Mouse (Mus musculus): ENCODE data around the gene Prss16. TPM values are rescaled to one million over a fixed set of nuclear protein-coding genes. Genes with fewer than 3 reads are reported as not detected.

Gene Prss16
- polyA plus RNA-seq, 1 experiment from 2014 or later: 0.10 TPM

- H3K36me3 ChIP-seq (ENCODE audit: control insufficient read depth, insufficient read depth, low read length): no peaks in the 10 kb centered on the region
- H3K4me3 ChIP-seq (ENCODE audit: low read depth, low read length): peak overlapping the region; percentile 5; the same call in 1 of the 2 replicates
- H3K4me1 ChIP-seq (ENCODE audit: control insufficient read depth, insufficient read depth, low read length): no peaks in the 10 kb centered on the region
- H3K27me3 ChIP-seq (replicated peaks; ENCODE audit: control insufficient read depth, insufficient read depth, low read length): peaks cover 69% of the 10 kb centered on the region
- H3K9ac ChIP-seq (ENCODE audit: low read length): no peak overlapping the region
- WGBS: 16% methylated on average over 17 of the region's 17 CpGs
- ATAC-seq (no peak), DNase-seq (ENCODE audit: low spot score) (no peak)
- 0 out of 2 replicates have a peak, but pooled peaks cover 3% of the 10 kb centered on the region for H3K9me3 ChIP-seq (replicated peaks; ENCODE audit: control insufficient read depth, low read length)
- no peak overlapping the region for H3K27ac ChIP-seq (ENCODE audit: low read depth, low read length)
- peak overlapping the region; percentile 28; the same call in 1 of the 2 replicates for H3K4me2 ChIP-seq (ENCODE audit: low read length)
These were observed 4.9 kb upstream of the Prss16 start for GRCm38 (mm10) chr13:22014411-22014845.

- H3K9me3 ChIP-seq (replicated peaks; ENCODE audit: control insufficient read depth, low read length): 0 out of 2 replicates have a peak, but pooled peaks cover 3% of the 10 kb centered on the region
- no peak overlapping the region for H3K4me3 ChIP-seq (ENCODE audit: low read depth, low read length)
- H3K4me1 ChIP-seq (ENCODE audit: control insufficient read depth, insufficient read depth, low read length): no peaks in the 10 kb centered on the region
- no peak overlapping the region for H3K27ac ChIP-seq (ENCODE audit: low read depth, low read length)
- no peaks in the 10 kb centered on the region for H3K36me3 ChIP-seq (ENCODE audit: control insufficient read depth, insufficient read depth, low read length)
- ATAC-seq (no peak), DNase-seq (ENCODE audit: low spot score) (no peak)
- no peak overlapping the region for H3K9ac ChIP-seq (ENCODE audit: low read length)
- 19% methylated on average over 13 of the region's 13 CpGs for WGBS
- H3K27me3 ChIP-seq (replicated peaks; ENCODE audit: control insufficient read depth, insufficient read depth, low read length): peaks cover 69% of the 10 kb centered on the region
- no peak overlapping the region; the same call in 1 of the 2 replicates for H3K4me2 ChIP-seq (ENCODE audit: low read length)
These were observed 4.2 kb upstream of the Prss16 start for GRCm38 (mm10) chr13:22013716-22014115.

GRCm38 (mm10) chr13:22008707-22009106, 835 bp downstream of the Prss16 start:
- ATAC-seq (no peak), DNase-seq (ENCODE audit: low spot score) (no peak)
- no peaks in the 10 kb centered on the region for H3K36me3 ChIP-seq (ENCODE audit: control insufficient read depth, insufficient read depth, low read length)
- H3K9me3 ChIP-seq (replicated peaks; ENCODE audit: control insufficient read depth, low read length): no peaks in the 10 kb centered on the region
- H3K4me1 ChIP-seq (ENCODE audit: control insufficient read depth, insufficient read depth, low read length): peaks cover 8% of the 10 kb centered on the region
- WGBS: 80% methylated on average over 3 of the region's 3 CpGs
- peaks cover 85% of the 10 kb centered on the region for H3K27me3 ChIP-seq (replicated peaks; ENCODE audit: control insufficient read depth, insufficient read depth, low read length)
- no peak overlapping the region for H3K4me2 ChIP-seq (ENCODE audit: low read length)
- H3K4me3 ChIP-seq (ENCODE audit: low read depth, low read length): no peak overlapping the region
- no peak overlapping the region for H3K9ac ChIP-seq (ENCODE audit: low read length)
- H3K27ac ChIP-seq (ENCODE audit: low read depth, low read length): no peak overlapping the region

DNA sequence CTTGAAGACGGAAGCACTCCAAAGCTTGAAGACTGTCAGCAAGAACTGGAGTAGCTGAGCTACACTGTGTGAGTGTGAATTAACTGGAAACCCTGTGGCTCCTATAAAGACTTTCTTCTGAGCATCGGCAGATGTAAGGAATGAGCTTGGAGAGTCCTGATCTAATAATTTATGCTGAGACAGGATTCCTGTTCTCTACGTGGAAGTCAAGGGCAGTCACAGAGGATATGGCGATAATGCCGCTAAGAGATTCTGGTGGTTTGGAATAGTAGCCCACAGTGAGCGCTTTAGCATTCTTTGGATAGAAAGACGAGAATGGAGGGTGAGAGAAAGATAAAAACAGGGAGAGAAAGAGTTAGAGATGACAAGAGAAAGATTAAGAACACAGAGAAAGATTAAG, 1.7 kb downstream of the Prss16 start:
- Histone ChIP-seq H3K4me1 (ENCODE audit: control insufficient read depth, insufficient read depth, low read length) (peaks cover 8% of the 10 kb centered on the region), H3K27me3 (replicated peaks; ENCODE audit: control insufficient read depth, insufficient read depth, low read length) (peaks cover 90% of the 10 kb centered on the region), H3K27ac (ENCODE audit: low read depth, low read length) (no peak overlapping the region), H3K9me3 (replicated peaks; ENCODE audit: control insufficient read depth, low read length) (no peaks in the 10 kb centered on the region), H3K36me3 (ENCODE audit: control insufficient read depth, insufficient read depth, low read length) (no peaks in the 10 kb centered on the region), H3K9ac (ENCODE audit: low read length) (no peak overlapping the region), H3K4me2 (ENCODE audit: low read length) (no peak overlapping the region), H3K4me3 (ENCODE audit: low read depth, low read length) (no peak overlapping the region)
- 61% methylated on average over 7 of the region's 7 CpGs for WGBS
- DNase-seq (ENCODE audit: low spot score): no peak
- no peak for ATAC-seq

DNA sequence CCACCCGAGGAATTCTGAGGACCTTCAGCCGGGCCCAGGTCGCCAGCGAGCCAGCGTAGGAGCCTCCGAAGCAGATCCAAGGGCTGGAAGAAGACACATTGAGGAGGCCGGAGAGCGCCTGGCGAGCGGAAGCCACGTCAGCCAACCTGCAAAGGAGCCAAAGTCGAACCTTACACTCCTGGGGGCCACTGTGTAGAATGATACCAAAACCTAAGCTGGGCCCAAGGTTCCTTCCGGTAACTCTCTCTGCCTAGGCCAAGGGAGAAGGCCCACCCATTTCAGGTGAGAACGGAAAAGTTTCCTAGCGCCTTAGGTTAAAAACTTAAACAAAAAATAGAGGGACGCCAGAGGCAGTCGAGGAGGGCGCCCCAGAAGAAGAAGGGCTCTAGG, 2.4 kb downstream of the Prss16 start:
- H3K4me2 ChIP-seq (ENCODE audit: low read length): peak overlapping the region; percentile 90
- H3K9ac ChIP-seq (ENCODE audit: low read length): no peak overlapping the region
- H3K4me1 ChIP-seq (ENCODE audit: control insufficient read depth, insufficient read depth, low read length): peaks cover 8% of the 10 kb centered on the region
- H3K4me3 ChIP-seq (ENCODE audit: low read depth, low read length): peak overlapping the region; percentile 49
- DNase-seq (ENCODE audit: low spot score) (no peak), ATAC-seq (no peak)
- no peak overlapping the region for H3K27ac ChIP-seq (ENCODE audit: low read depth, low read length)
- H3K27me3 ChIP-seq (replicated peaks; ENCODE audit: control insufficient read depth, insufficient read depth, low read length): peaks cover 90% of the 10 kb centered on the region
- no peaks in the 10 kb centered on the region for H3K36me3 ChIP-seq (ENCODE audit: control insufficient read depth, insufficient read depth, low read length)
- H3K9me3 ChIP-seq (replicated peaks; ENCODE audit: control insufficient read depth, low read length): no peaks in the 10 kb centered on the region
- WGBS: 3% methylated on average over 18 of the region's 18 CpGs

DNA sequence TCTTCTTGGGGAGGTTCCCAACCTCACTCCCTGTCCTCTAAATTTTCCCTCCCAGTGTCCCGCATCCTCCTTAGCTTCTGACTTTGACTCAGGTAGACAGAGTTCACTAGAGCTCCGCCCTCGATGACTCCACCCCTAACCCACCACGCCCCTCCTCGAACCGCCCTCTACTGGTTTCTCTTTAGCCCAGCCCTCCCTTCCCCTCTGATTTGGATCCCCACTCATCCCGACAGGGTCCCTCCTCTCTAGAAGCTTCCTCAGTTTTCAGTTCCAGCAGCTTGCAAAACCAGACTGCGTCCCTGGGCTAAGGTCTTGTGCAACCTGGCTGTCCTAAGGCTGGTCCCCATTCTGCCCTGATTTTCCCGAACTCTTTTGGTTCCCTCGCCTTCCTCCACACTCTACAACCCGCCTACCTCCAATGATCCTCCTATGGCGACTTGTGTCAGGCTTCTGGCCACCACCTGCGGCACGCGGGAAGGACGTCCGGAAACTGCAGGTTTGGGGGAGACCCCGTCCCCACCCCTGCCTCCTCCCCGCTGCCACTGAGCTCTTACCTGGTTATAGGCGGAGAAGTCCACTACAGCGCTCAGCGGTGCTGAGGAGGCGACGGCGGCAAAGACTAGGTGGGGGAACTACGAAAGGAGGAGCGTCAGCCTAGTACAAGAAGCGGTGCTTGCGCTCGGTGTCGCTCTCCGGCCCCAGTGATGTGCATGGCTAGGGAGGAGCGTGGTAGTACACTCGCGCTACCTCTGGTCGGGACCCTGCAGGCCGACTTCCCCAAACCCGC, 3.0 kb downstream of the Prss16 start:
- Histone ChIP-seq H3K4me2 (ENCODE audit: low read length) (peak overlapping the region; percentile 90), H3K36me3 (ENCODE audit: control insufficient read depth, insufficient read depth, low read length) (no peaks in the 10 kb centered on the region), H3K4me1 (ENCODE audit: control insufficient read depth, insufficient read depth, low read length) (peaks cover 8% of the 10 kb centered on the region), H3K27ac (ENCODE audit: low read depth, low read length) (no peak overlapping the region), H3K9ac (ENCODE audit: low read length) (peak overlapping the region; percentile 56), H3K4me3 (ENCODE audit: low read depth, low read length) (peak overlapping the region; percentile 49), H3K9me3 (replicated peaks; ENCODE audit: control insufficient read depth, low read length) (no peaks in the 10 kb centered on the region), H3K27me3 (replicated peaks; ENCODE audit: control insufficient read depth, insufficient read depth, low read length) (peaks cover 92% of the 10 kb centered on the region)
- peak; percentile 86 for ATAC-seq
- DNase-seq (ENCODE audit: low spot score): peak; percentile 43
- under 1% methylated on average over 38 of the region's 38 CpGs for WGBS

DNA sequence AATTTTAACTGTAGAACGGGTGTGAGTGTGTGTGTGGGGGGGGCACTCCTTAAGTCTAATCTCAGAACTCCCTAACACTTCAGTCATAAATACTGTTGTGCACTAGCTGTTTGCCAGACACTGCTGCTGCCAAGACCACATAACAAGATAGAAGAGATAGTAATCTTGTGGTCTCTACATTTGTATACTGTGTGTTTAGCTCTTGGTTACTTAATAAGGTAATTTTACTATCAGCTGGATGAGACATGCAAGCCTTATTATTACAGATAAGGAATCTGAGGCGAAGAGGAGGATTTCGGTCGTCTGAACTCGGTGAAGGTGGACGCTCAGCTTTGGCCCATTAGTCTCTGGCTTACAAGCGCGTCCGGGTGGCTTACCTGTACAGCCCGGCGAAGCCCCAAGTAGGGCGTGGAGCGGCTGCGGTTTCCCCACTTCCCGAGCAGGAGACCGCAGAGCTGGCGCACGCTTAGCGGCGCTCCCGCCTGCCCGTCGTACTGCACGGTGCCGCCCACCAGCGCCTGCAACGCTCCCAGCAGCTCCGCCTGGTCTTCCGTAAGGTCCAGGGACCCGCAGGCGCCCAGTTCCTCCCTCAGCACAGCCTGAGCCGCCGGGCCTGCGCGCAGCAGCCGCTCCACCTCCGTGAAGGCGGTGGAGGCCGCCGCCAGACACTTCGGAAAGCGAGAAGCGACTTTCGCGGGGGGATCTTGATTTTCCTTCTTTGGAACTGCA, 3.8 kb downstream of the Prss16 start:
- Histone ChIP-seq H3K4me1 (ENCODE audit: control insufficient read depth, insufficient read depth, low read length) (peaks cover 8% of the 10 kb centered on the region), H3K9me3 (replicated peaks; ENCODE audit: control insufficient read depth, low read length) (no peaks in the 10 kb centered on the region), H3K4me2 (ENCODE audit: low read length) (peak overlapping the region; percentile 90), H3K27me3 (replicated peaks; ENCODE audit: control insufficient read depth, insufficient read depth, low read length) (peaks cover 95% of the 10 kb centered on the region), H3K36me3 (ENCODE audit: control insufficient read depth, insufficient read depth, low read length) (no peaks in the 10 kb centered on the region), H3K9ac (ENCODE audit: low read length) (peak overlapping the region; percentile 56), H3K4me3 (ENCODE audit: low read depth, low read length) (peak overlapping the region; percentile 49), H3K27ac (ENCODE audit: low read depth, low read length) (no peak overlapping the region)
- ATAC-seq (peak; percentile 83), DNase-seq (ENCODE audit: low spot score) (peak; percentile 59)
- under 1% methylated on average over 45 of the region's 45 CpGs for WGBS

DNA sequence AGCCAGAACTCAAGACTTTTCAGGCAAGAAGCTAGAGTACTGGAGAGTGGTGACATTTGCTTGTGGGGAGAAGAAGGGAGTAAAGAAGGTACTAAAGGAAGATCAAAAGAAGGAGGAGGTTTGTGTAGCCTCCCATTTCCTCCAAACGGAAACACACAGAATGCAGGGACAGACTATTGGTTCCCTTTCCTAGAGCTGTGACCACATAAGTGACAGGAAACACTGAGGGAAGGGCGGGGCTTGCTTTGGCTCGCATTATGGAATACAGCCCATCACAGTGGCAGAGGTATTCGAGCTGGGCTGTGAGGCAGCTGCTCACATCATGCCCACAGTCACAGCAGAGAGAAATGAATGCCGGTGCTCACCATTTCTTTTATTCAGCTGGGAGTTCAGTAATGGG, 7.7 kb downstream of the Prss16 start:
- H3K27ac ChIP-seq (ENCODE audit: low read depth, low read length): no peak overlapping the region
- no peak overlapping the region for H3K9ac ChIP-seq (ENCODE audit: low read length)
- H3K27me3 ChIP-seq (replicated peaks; ENCODE audit: control insufficient read depth, insufficient read depth, low read length): peaks cover 93% of the 10 kb centered on the region
- no peaks in the 10 kb centered on the region for H3K9me3 ChIP-seq (replicated peaks; ENCODE audit: control insufficient read depth, low read length)
- H3K36me3 ChIP-seq (ENCODE audit: control insufficient read depth, insufficient read depth, low read length): no peaks in the 10 kb centered on the region
- 27% methylated on average over 5 of the region's 5 CpGs for WGBS
- peaks cover 13% of the 10 kb centered on the region for H3K4me1 ChIP-seq (ENCODE audit: control insufficient read depth, insufficient read depth, low read length)
- no peak overlapping the region for H3K4me3 ChIP-seq (ENCODE audit: low read depth, low read length)
- ATAC-seq (no peak), DNase-seq (ENCODE audit: low spot score) (no peak)
- no peak overlapping the region for H3K4me2 ChIP-seq (ENCODE audit: low read length)

- DNase-seq (ENCODE audit: low spot score) (no peak), ATAC-seq (no peak)
- H3K27ac ChIP-seq (ENCODE audit: low read depth, low read length): no peak overlapping the region
- WGBS: 66% methylated on average over 2 of the region's 2 CpGs
- H3K36me3 ChIP-seq (ENCODE audit: control insufficient read depth, insufficient read depth, low read length): no peaks in the 10 kb centered on the region
- no peak overlapping the region for H3K9ac ChIP-seq (ENCODE audit: low read length)
- H3K9me3 ChIP-seq (replicated peaks; ENCODE audit: control insufficient read depth, low read length): no peaks in the 10 kb centered on the region
- H3K4me2 ChIP-seq (ENCODE audit: low read length): no peak overlapping the region
- no peak overlapping the region for H3K4me3 ChIP-seq (ENCODE audit: low read depth, low read length)
- peaks cover 93% of the 10 kb centered on the region for H3K27me3 ChIP-seq (replicated peaks; ENCODE audit: control insufficient read depth, insufficient read depth, low read length)
- peaks cover 10% of the 10 kb centered on the region; the same call in 1 of the 2 replicates for H3K4me1 ChIP-seq (ENCODE audit: control insufficient read depth, insufficient read depth, low read length)
These were observed 8.2 kb downstream of the Prss16 start for GRCm38 (mm10) chr13:22001346-22001745.

Data from forebrain, embryonic 14.5 days (tissue).